Mouse (Mus musculus) thymus, adult 2 months (tissue): ENCODE measurements at regions not wholly inside any gene's neighbourhood (a gene's known extent, or its start where the extent isn't known, plus 50 kb on each side); places are given as distances from the start of the nearest gene placed in this dataset.

Experiments
- CTCF ChIP-seq: fragments of 200-500 bp; IDR thresholded peaks from 2 replicates; pipeline ENCODE4 v1.5.1; 2012; ENCODE audit warnings: mild to moderate bottlenecking, control low read depth, low read length, moderate library complexity, borderline replicate concordance; ENCODE audit not compliant: control insufficient read depth, poor library complexity, insufficient read depth; ENCODE audit errors: extremely low read depth
- POLR2A ChIP-seq: fragments of 200-500 bp; IDR thresholded peaks from 2 replicates; pipeline ENCODE4 v1.6.1; 2012; ENCODE audit warnings: mild to moderate bottlenecking, low read length, control low read depth, moderate library complexity; ENCODE audit not compliant: control insufficient read depth, poor library complexity, insufficient read depth; ENCODE audit errors: extremely low read depth

DNA sequence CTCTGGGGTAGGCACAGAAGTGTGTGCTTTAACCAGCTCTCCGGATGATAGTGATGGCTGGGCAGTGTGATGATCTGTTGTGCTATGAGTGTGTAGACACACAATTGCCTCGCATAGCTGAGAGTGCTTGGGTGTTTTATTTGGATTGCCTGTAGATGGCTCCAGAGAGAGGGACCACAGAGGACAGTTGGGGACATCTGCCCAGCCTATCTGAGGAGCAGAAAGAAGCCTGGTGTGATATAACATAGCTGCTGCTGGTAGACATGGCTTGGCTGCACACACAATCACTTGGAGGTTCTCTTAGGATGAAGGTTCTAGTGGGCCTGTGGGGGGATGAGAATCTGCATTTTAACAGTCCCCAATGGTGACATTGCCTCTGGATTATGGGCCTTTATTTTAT is 60.6 kb upstream of the Mphosph6 start:
- TF ChIP-seq CTCF (no peak), POLR2A (no peak)
